Mouse (Mus musculus) spleen, postnatal 14 days (tissue): ENCODE data around the gene Pnpla1.
"Not testable (repeated sequence)": the region's sequence is repeated elsewhere in the genome, so short reads cannot be mapped to it uniquely, and the experiment has no call there.

Source experiments
- DNase-seq, 2 experiments: peaks; one replicate each; pipeline ENCODE4 v3.0.0; 2021 to 2022; ENCODE audit warnings: low spot score in 2 of 2

Pnpla1 gene

GRCm38 (mm10) chr17:28858205-28858604 is at the start of gene Pnpla1:
Pnpla1 (plus strand) TSS chr17:28858411.
- DNase-seq, result no peak

- DNase-seq, result no peak
Observed at GRCm38 (mm10) chr17:28808714-28809113, 49.5 kb upstream of the Pnpla1 start.

- no peak for DNase-seq
Observed at GRCm38 (mm10) chr17:28809175-28809831, 48.9 kb upstream of the Pnpla1 start.

- DNase-seq, result no peak
Observed at GRCm38 (mm10) chr17:28812345-28812744, 45.9 kb upstream of the Pnpla1 start.

GRCm38 (mm10) chr17:28814529-28815097 is 43.6 kb upstream of the Pnpla1 start:
- DNase-seq, result no peak

GRCm38 (mm10) chr17:28815384-28816004 is 42.7 kb upstream of the Pnpla1 start:
- DNase-seq, result no peak

GRCm38 (mm10) chr17:28816326-28816725 is 41.9 kb upstream of the Pnpla1 start:
- not testable (repeated sequence) for DNase-seq

GRCm38 (mm10) chr17:28816875-28817811 is 41.1 kb upstream of the Pnpla1 start:
- DNase-seq, result no peak

- no peak for DNase-seq
Observed at GRCm38 (mm10) chr17:28820189-28820588, 38.0 kb upstream of the Pnpla1 start.

- peak; percentile 57 for DNase-seq
Observed at GRCm38 (mm10) chr17:28823004-28823745, 35.0 kb upstream of the Pnpla1 start.

- DNase-seq, result no peak
Observed at GRCm38 (mm10) chr17:28823749-28824148, 34.5 kb upstream of the Pnpla1 start.

- DNase-seq, result no peak
Observed at GRCm38 (mm10) chr17:28824896-28825295, 33.3 kb upstream of the Pnpla1 start.

- no peak for DNase-seq
Observed at GRCm38 (mm10) chr17:28825359-28826041, 32.7 kb upstream of the Pnpla1 start.

- no peak for DNase-seq
Observed at GRCm38 (mm10) chr17:28827665-28828231, 30.5 kb upstream of the Pnpla1 start.

GRCm38 (mm10) chr17:28829120-28829519 is 29.1 kb upstream of the Pnpla1 start:
- peak; percentile 44 to 60 for DNase-seq

- no peak for DNase-seq
Observed at GRCm38 (mm10) chr17:28831065-28831464, 27.1 kb upstream of the Pnpla1 start.

- no peak for DNase-seq
Observed at GRCm38 (mm10) chr17:28832040-28832439, 26.2 kb upstream of the Pnpla1 start.

- DNase-seq, result no peak
Observed at GRCm38 (mm10) chr17:28832875-28833274, 25.3 kb upstream of the Pnpla1 start.

GRCm38 (mm10) chr17:28834676-28835075 is 23.5 kb upstream of the Pnpla1 start:
- DNase-seq, result no peak

- DNase-seq, result no peak
Observed at GRCm38 (mm10) chr17:28837840-28838239, 20.4 kb upstream of the Pnpla1 start.
